ENCODE assay signal across 8 mouse cellular contexts in the genomic region with DNA sequence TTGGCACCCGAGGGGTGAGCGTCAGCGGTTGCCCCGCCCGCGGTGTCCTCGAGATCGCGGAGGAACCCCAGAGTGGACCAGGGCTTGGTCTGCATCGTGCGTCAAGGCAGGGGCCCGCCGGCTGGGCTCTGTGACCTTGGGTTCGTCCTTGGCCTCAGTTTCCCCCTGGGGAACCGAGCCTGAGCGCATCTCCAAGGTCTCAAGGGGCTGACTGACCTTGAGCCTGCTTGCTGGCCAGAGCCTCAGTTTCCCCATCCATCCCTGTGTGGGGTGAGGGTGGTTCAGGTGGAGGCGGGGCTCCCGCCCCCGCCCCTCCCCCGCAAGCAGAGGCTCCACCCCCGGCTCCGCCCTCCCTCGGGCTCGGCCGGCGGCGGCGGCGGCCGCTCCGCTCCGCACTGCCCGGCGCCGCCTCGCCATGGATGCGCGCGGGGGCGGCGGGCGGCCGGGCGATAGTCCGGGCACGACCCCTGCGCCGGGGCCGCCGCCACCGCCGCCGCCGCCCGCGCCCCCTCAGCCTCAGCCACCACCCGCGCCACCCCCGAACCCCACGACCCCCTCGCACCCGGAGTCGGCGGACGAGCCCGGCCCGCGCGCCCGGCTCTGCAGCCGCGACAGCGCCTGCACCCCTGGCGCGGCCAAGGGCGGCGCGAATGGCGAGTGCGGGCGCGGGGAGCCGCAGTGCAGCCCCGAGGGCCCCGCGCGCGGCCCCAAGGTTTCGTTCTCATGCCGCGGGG. TPM values are rescaled to one million over a fixed set of nuclear protein-coding genes. Genes with fewer than 3 reads are reported as not detected.
DNase-seq lines count a peak whose midpoint lies in the region; ATAC-seq and TF ChIP-seq lines count a peak whose summit lies in the region.

A gene (plus strand): TSS at position 381 of the 734 bp plus-strand sequence.

- DNase-seq in gastrocnemius, adult 2 months = no peak
- no peak for DNase-seq in gastrocnemius, adult 8-10 months (ENCODE audit: low spot score in 2 of 2)
- no peak for DNase-seq in CH12.LX (ENCODE audit: extremely low read depth)
- DNase-seq in embryonic facial prominence, embryonic 10.5 days (ENCODE audit: low spot score) = peak; percentile 44
- DNase-seq in liver, embryonic 14.5 days (ENCODE audit: low read depth in 3 of 3, low spot score in 3 of 3) = no peak
- DNase-seq in T-cell, adult 2 months (ENCODE audit: low spot score) = no peak

- in situ Hi-C loops in CH12.LX (cut with MboI; ENCODE audit: low pct_ligation_motif_present, low pct_unique_long_range_greater_than_20kb, low sequenced_read_pairs) = no loop called here

- dilution Hi-C loops in CH12.LX (cut with MboI; ENCODE audit: extremely low pct_ligation_motif_present, extremely low pct_unique_long_range_greater_than_20kb, low sequenced_read_pairs) = no loop called here

- peak within 1 kb of the TSS; percentile 70 for H3K4me3 ChIP-seq in gastrocnemius, adult 2 months
- peak within 1 kb of the TSS in 2 of 3 experiments; percentile 33 to 54 for H3K4me3 ChIP-seq in CH12.LX (replicated peaks in 1 of 3; ENCODE audit: low read depth in 2 of 3, low read length in 2 of 3, poor library complexity in 1 of 3)
- H3K4me3 ChIP-seq in embryonic facial prominence, embryonic 10.5 days = peak within 1 kb of the TSS; percentile 66
- H3K4me3 ChIP-seq in hindbrain, embryonic 12.5 days = peak within 1 kb of the TSS; percentile 72
- peak within 1 kb of the TSS; percentile 48 to 50 for H3K4me3 ChIP-seq in liver, embryonic 14.5 days (ENCODE audit: insufficient read depth in 1 of 2, low read depth in 2 of 2, low read length in 2 of 2)

- H3K4me1 ChIP-seq in CH12.LX (ENCODE audit: control insufficient read depth in 1 of 2, insufficient read depth in 2 of 2) = peaks cover 8 to 9% of the 10 kb centered on the region in 2 experiments
- peaks cover 20% of the 10 kb centered on the region for H3K4me1 ChIP-seq in embryonic facial prominence, embryonic 10.5 days
- peaks cover 18% of the 10 kb centered on the region for H3K4me1 ChIP-seq in hindbrain, embryonic 12.5 days
- peaks cover 7 to 16% of the 10 kb centered on the region in 2 experiments for H3K4me1 ChIP-seq in liver, embryonic 14.5 days (replicated peaks; ENCODE audit: control insufficient read depth in 2 of 2, insufficient read depth in 2 of 2, low read length in 1 of 2)

- peak; percentile 39 for ATAC-seq in hindbrain, embryonic 12.5 days (ENCODE audit: low FRiP score)
- ATAC-seq in liver, embryonic 14.5 days (ENCODE audit: insufficient read depth) = no peak
- ATAC-seq in inflammation-experienced regulatory T-cells, adult 6 months = no peak

- 3% methylated on average over 90 of the region's 91 CpGs for WGBS in embryonic facial prominence, embryonic 10.5 days
- WGBS in hindbrain, embryonic 12.5 days = 2% methylated on average over 45 of the region's 91 CpGs
- WGBS in liver, embryonic 14.5 days (ENCODE audit: insufficient replicate concordance) = 1% methylated on average over 80 of the region's 91 CpGs

- H3K79me2 ChIP-seq in CH12.LX (replicated peaks; ENCODE audit: control insufficient read depth, extremely low read depth, insufficient read depth, poor library complexity, severe bottlenecking) = no peaks in the 10 kb centered on the region

- TF ChIP-seq EP300 in CH12.LX (IDR thresholded peaks at IDR 0.05; ENCODE audit: low read length) = no peak
- TF ChIP-seq EP300 in liver, embryonic 14.5 days (IDR thresholded peaks at IDR 0.05; ENCODE audit: low read depth) = no peak

- peak within 1 kb of the TSS; percentile 35; the same call in 1 of the 2 replicates for H3K9ac ChIP-seq in CH12.LX (ENCODE audit: insufficient read depth, low read depth)
- peak within 1 kb of the TSS; percentile 74 for H3K9ac ChIP-seq in hindbrain, embryonic 12.5 days
- H3K9ac ChIP-seq in liver, embryonic 14.5 days (replicated peaks) = no peak within 1 kb of the TSS

- TF ChIP-seq CTCF in gastrocnemius, adult 2 months (IDR thresholded peaks at IDR 0.05) = no peak
- TF ChIP-seq CTCF in CH12.LX (conservative IDR thresholded peaks at IDR 0.05 in 1 of 2, IDR thresholded peaks at IDR 0.05 in 1 of 2; ENCODE audit: low read depth in 2 of 2, low read length in 2 of 2) = no peak
- TF ChIP-seq CTCF in liver, embryonic 14.5 days (IDR thresholded peaks at IDR 0.05; ENCODE audit: low read depth) = no peak

- intact Hi-C loops in gastrocnemius, adult 2 months (cut with DNase I) = no loop called here

- no peak within 1 kb of the TSS for H3K27ac ChIP-seq in gastrocnemius, adult 2 months
- H3K27ac ChIP-seq in CH12.LX (ENCODE audit: insufficient read depth, low read depth) = no peak within 1 kb of the TSS
- H3K27ac ChIP-seq in embryonic facial prominence, embryonic 10.5 days (replicated peaks) = no peak within 1 kb of the TSS
- no peak within 1 kb of the TSS for H3K27ac ChIP-seq in hindbrain, embryonic 12.5 days
- H3K27ac ChIP-seq in liver, embryonic 14.5 days = no peak within 1 kb of the TSS

- H3K36me3 ChIP-seq in CH12.LX (replicated peaks in 1 of 2; ENCODE audit: control insufficient read depth in 1 of 2, insufficient read depth in 1 of 2, low read length in 1 of 2) = peaks cover 7 to 11% of the 10 kb centered on the region in 2 experiments
- H3K36me3 ChIP-seq in embryonic facial prominence, embryonic 10.5 days (replicated peaks) = peaks cover 15% of the 10 kb centered on the region
- peaks cover 8% of the 10 kb centered on the region for H3K36me3 ChIP-seq in hindbrain, embryonic 12.5 days
- H3K36me3 ChIP-seq in liver, embryonic 14.5 days (replicated peaks; ENCODE audit: control insufficient read depth, insufficient read depth, low read depth) = peaks cover 15% of the 10 kb centered on the region

- TF ChIP-seq POLR2A in CH12.LX (IDR thresholded peaks at IDR 0.05; ENCODE audit: low read depth, low read length) = no peak

- H3K9me3 ChIP-seq in CH12.LX (replicated peaks; ENCODE audit: low read length) = peaks cover 3% of the 10 kb centered on the region
- H3K9me3 ChIP-seq in embryonic facial prominence, embryonic 10.5 days = no peaks in the 10 kb centered on the region
- H3K9me3 ChIP-seq in hindbrain, embryonic 12.5 days (replicated peaks) = no peaks in the 10 kb centered on the region
- H3K9me3 ChIP-seq in liver, embryonic 14.5 days (ENCODE audit: control insufficient read depth, low read length) = no peaks in the 10 kb centered on the region

- peak within 1 kb of the TSS; percentile 76 for H3K4me2 ChIP-seq in CH12.LX (ENCODE audit: insufficient read depth, low read depth, poor library complexity, severe bottlenecking)
- peak within 1 kb of the TSS; percentile 99 for H3K4me2 ChIP-seq in hindbrain, embryonic 12.5 days (replicated peaks)
- H3K4me2 ChIP-seq in liver, embryonic 14.5 days (ENCODE audit: low read depth) = peak within 1 kb of the TSS; percentile 59

- TF ChIP-seq RAD21 in CH12.LX (IDR thresholded peaks at IDR 0.05; ENCODE audit: low read depth, low read length) = no peak

- H3K27me3 ChIP-seq in CH12.LX (replicated peaks) = peaks cover 65% of the 10 kb centered on the region
- peaks cover 71% of the 10 kb centered on the region for H3K27me3 ChIP-seq in embryonic facial prominence, embryonic 10.5 days (replicated peaks; ENCODE audit: low read depth, poor library complexity, severe bottlenecking)
- peaks cover 55% of the 10 kb centered on the region for H3K27me3 ChIP-seq in hindbrain, embryonic 12.5 days
- peaks cover 45% of the 10 kb centered on the region for H3K27me3 ChIP-seq in liver, embryonic 14.5 days (ENCODE audit: control insufficient read depth, insufficient read depth, low read length)

TF ChIP-seq in CH12.LX, 34 proteins besides CTCF, POLR2A, EP300 and RAD21:
- TF ChIP-seq CHD2 (IDR thresholded peaks at IDR 0.05; ENCODE audit: low read length) = no peak

RNA-seq across cellular contexts. Expression of the gene that starts here (rescaled TPM):
- under 1 TPM; 0.47 to 0.84 TPM for total RNA-seq in gastrocnemius, adult 2 months (2021)
- under 1 TPM; 0.39 to 0.86 (median 0.73) TPM for total RNA-seq in gastrocnemius, adult 8-10 months (2022)
- total RNA-seq in CH12.LX (2012; rRNA removed) (1.8 and 2.2 TPM in 2 replicates), CH12.LX (2014; rRNA removed) (0.21 and 0.23 TPM in 2 replicates)
- polyA plus RNA-seq in CH12.LX (2012; ENCODE audit: insufficient read length, low read depth) = 0.23 and 0.44 TPM in 2 replicates
- 0.04 TPM in 1 of 2 replicates, not detected in the other for polyA plus RNA-seq in embryonic facial prominence, embryonic 10.5 days (2016; fragmentation: Nextera tagmentation; extraction: Ambion mirVana)
- 0.45 and 0.48 TPM in 2 replicates for polyA plus RNA-seq in hindbrain, embryonic 12.5 days (2016; fragmentation: Nextera tagmentation; extraction: Ambion mirVana)
- polyA plus RNA-seq in liver, embryonic 14.5 days (2012; rRNA removed) = 0.09 and 0.17 TPM in 2 replicates
- polyA plus RNA-seq in liver, embryonic 14.5 days (2014; fragmentation: Nextera tagmentation; extraction: Ambion mirVana) = not detected in 2 replicates
- polyA plus RNA-seq in inflammation-experienced regulatory T-cells, adult 6 months (2017; shearing (Covaris generic)) = not detected

Comparison
In these comparisons a context has a peak if more than half of its experiments do, and no peak if none do; other contexts are left out.
1. Peak in DNase-seq and H3K4me3 ChIP-seq in embryonic facial prominence, embryonic 10.5 days; RNA of the gene not detected or under 1 TPM.
2. Peak in ATAC-seq, H3K4me3 ChIP-seq, H3K9ac ChIP-seq and H3K4me2 ChIP-seq in hindbrain, embryonic 12.5 days; RNA of the gene not detected or under 1 TPM.